Mouse (Mus musculus) kidney, embryonic 14.5 days (tissue): Measurements from ENCODE around the gene Zdhhc14. TPM values are rescaled to one million over a fixed set of nuclear protein-coding genes. Genes with fewer than 3 reads are reported as not detected.

Experiments used
- ATAC-seq: fragments of 200-750 bp; cut with Nextera tagmentation; 2 replicates; pipeline ENCODE4 v1.8.0; 2017; ENCODE audit warnings: moderate number of reproducible peaks, mild to moderate bottlenecking, moderate TSS enrichment, moderate library complexity; ENCODE audit not compliant: low FRiP score, low TSS enrichment
- H3K27ac ChIP-seq: fragments of 300-500 bp; sonication (generic); 2 replicates; pipeline ENCODE4 v1.5.1; 2014; ENCODE audit warnings: low read depth, mild to moderate bottlenecking, low read length, moderate library complexity, mixed read lengths
- H3K27me3 ChIP-seq: fragments of 300-500 bp; sonication (generic); 2 replicates; pipeline ENCODE4 v1.6.1; 2014; ENCODE audit warnings: mild to moderate bottlenecking, low read length; ENCODE audit not compliant: control insufficient read depth, insufficient read depth
- H3K36me3 ChIP-seq: fragments of 300-500 bp; sonication (generic); 2 replicates; pipeline ENCODE4 v1.6.1; 2014; ENCODE audit warnings: low read length, mixed read lengths; ENCODE audit not compliant: control insufficient read depth, insufficient read depth
- H3K4me1 ChIP-seq: fragments of 300-500 bp; sonication (generic); 2 replicates; pipeline ENCODE4 v1.6.1; 2014; ENCODE audit warnings: low read length, mixed read lengths; ENCODE audit not compliant: control insufficient read depth, insufficient read depth
- H3K4me2 ChIP-seq: fragments of 300-500 bp; sonication (generic); replicated peaks from 2 replicates; pipeline ENCODE4 v1.6.1; 2014; ENCODE audit warnings: low read depth, mild to moderate bottlenecking, low read length
- H3K4me3 ChIP-seq: fragments of 300-500 bp; sonication (generic); 2 replicates; pipeline ENCODE4 v1.5.1; 2014; ENCODE audit warnings: mild to moderate bottlenecking, low read length
- H3K9ac ChIP-seq: fragments of 300-500 bp; sonication (generic); 2 replicates; pipeline ENCODE4 v1.6.1; 2014; ENCODE audit warnings: low read depth, mild to moderate bottlenecking, low read length, moderate library complexity
- H3K9me3 ChIP-seq: fragments of 300-500 bp; sonication (generic); 2 replicates; pipeline ENCODE4 v1.6.1; 2016; ENCODE audit warnings: low read length; ENCODE audit not compliant: control insufficient read depth
- WGBS: fragments of 180-500 bp; shearing (Covaris S2); extraction: QIAGEN DNeasy Blood & Tissue Kit; methylation state at CpG from one replicate; pipeline ENCODE4 v1.1.7; 2014; 5-methylcytosine and 5-hydroxymethylcytosine counted together
- polyA plus RNA-seq: library from polyadenylated mRNA; unstranded; fragments of >200 nt; fragmentation: Nextera tagmentation; extraction: Ambion mirVana; gene quantifications from 2 replicates; pipeline ENCODE4 v1.2.1, GENCODE M21; 2014

Zdhhc14 gene
- polyA plus RNA-seq, 1 experiment from 2014 or later = 2.7 TPM

DNA sequence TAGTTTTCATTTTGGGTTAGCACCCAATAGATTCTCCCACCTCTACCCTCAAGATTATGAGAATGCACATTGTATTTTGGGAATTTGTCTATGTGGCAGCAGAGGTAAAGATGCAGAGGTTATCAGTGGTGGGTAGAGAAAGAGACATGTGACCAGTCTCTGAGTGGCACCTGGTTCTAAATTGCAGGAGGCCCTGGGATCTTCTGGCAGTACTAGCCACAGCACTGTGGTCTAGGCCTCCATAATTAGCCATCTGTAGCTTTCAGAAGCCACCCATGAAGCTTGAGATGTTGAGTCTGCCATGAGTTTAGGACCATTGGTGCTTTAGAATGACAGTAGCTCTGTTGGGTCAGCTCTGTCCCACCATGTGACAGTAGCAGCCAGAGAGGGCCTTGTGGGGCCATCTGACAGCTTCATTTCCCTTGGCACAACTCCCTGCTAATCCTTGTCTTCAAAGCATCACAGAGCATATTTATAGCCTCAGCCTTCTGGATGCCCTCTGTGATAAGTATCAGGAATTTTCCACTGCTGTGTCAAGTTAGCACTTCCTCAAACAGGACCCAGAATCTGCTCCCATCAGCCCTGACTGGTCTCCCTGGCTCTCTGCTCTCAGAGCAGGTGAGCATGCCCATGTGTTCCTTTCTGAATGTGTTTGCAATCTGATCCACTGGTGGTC, 80.5 kb downstream of the Zdhhc14 start:
- H3K4me2 ChIP-seq = no peak overlapping the region
- no peak overlapping the region for H3K4me3 ChIP-seq
- no peak overlapping the region for H3K9ac ChIP-seq
- no peaks in the 10 kb centered on the region for H3K27me3 ChIP-seq
- H3K9me3 ChIP-seq = no peaks in the 10 kb centered on the region
- H3K27ac ChIP-seq = no peak overlapping the region
- H3K36me3 ChIP-seq = no peaks in the 10 kb centered on the region
- no peaks in the 10 kb centered on the region for H3K4me1 ChIP-seq
- no peak for ATAC-seq

DNA sequence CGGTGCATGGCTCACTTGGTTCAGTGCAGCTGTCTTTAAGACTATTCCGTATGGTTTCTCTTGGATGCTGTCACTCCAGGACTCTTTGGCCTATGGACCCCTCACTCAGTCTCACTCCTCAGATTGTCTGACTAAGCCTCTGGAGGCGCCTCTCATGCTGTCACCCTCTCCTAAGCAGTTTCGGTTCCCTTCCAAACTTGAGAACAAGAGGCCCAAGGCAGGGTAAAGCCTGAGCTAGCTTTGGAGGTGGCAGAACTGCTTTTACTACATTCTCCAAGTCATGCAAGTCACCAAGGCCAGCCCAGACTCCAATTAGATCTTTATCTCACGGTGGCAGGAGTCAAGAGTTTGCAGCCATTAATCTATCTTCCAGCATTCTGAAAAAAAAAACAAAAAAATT, 82.3 kb downstream of the Zdhhc14 start:
- Histone ChIP-seq H3K27ac (no peak overlapping the region; the same call in 1 of the 2 replicates), H3K9ac (no peak overlapping the region), H3K4me3 (no peak overlapping the region), H3K4me2 (no peak overlapping the region), H3K36me3 (no peaks in the 10 kb centered on the region), H3K27me3 (no peaks in the 10 kb centered on the region), H3K9me3 (no peaks in the 10 kb centered on the region), H3K4me1 (no peaks in the 10 kb centered on the region)
- ATAC-seq = no peak
- 58% methylated on average over 5 of the region's 5 CpGs for WGBS

DNA sequence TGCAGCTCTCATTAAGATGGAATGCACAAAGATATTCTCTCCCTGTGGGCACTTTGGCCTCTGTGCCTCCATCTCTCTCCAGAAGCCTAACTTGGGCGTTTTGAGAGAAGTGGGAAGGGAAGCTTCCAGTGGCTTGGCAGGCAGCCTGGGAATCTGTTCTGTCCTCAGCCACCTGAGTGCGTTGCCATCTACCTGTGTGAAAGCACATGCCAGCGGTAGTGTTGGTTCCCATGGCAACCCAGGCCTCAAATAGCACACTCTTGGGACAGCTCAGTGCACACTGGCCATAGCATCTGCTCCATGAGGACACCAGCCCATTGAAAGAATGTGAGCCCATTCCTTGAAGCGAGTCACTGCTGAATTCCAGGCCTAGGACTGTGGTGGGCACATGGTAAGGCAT, 83.2 kb downstream of the Zdhhc14 start:
- H3K4me3 ChIP-seq = no peak overlapping the region
- no peak overlapping the region for H3K27ac ChIP-seq
- H3K9ac ChIP-seq = no peak overlapping the region
- 74% methylated on average over 4 of the region's 4 CpGs for WGBS
- ATAC-seq = no peak
- no peak overlapping the region for H3K4me2 ChIP-seq
- H3K27me3 ChIP-seq = no peaks in the 10 kb centered on the region
- no peaks in the 10 kb centered on the region for H3K36me3 ChIP-seq
- H3K4me1 ChIP-seq = no peaks in the 10 kb centered on the region
- no peaks in the 10 kb centered on the region for H3K9me3 ChIP-seq

DNA sequence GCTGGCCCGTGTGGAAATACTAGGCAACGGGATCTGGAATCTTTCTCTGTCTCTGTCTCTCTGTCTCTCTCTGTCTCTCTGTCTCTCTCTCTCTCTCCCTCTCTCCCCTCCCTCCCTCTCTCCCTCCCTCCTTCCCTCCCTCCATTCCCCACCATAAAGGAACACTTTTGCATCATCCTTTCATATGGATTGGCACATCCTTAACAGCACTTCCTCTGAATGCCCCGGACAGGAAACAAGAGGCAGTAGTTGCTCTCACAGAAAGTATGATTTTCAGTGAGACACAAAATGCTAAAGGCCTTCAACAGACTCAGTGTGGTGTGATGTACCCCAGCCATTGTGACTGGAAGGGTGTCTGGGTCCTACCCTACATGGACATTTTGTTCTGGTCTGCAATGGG, 89.9 kb downstream of the Zdhhc14 start:
- no peaks in the 10 kb centered on the region for H3K27me3 ChIP-seq
- H3K9ac ChIP-seq = no peak overlapping the region
- no peak overlapping the region for H3K27ac ChIP-seq
- no peaks in the 10 kb centered on the region for H3K9me3 ChIP-seq
- H3K4me1 ChIP-seq = no peaks in the 10 kb centered on the region
- ATAC-seq = no peak
- 90% methylated on average over 3 of the region's 3 CpGs for WGBS
- H3K36me3 ChIP-seq = no peaks in the 10 kb centered on the region
- H3K4me3 ChIP-seq = no peak overlapping the region
- no peak overlapping the region for H3K4me2 ChIP-seq

DNA sequence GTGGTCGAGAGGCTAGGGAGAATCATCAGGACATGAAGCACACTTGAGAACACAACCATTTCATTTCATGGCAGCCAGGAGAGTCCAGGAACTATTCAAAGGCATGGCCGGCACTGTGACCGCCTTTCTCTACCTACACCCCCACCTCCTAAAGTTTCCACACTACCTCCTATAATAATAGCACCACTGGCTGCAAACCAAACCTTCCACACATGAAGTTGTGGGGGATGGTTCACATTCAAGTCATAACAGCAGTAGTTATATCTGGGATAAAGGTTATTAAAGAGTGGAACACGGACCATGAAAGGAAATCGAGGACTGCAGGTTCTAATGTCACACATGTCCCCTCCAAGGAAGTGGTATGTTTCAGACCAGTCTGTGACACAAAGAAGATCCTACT, 90.6 kb downstream of the Zdhhc14 start:
- no peaks in the 10 kb centered on the region for H3K27me3 ChIP-seq
- no peak overlapping the region for H3K9ac ChIP-seq
- H3K9me3 ChIP-seq = no peaks in the 10 kb centered on the region

DNA sequence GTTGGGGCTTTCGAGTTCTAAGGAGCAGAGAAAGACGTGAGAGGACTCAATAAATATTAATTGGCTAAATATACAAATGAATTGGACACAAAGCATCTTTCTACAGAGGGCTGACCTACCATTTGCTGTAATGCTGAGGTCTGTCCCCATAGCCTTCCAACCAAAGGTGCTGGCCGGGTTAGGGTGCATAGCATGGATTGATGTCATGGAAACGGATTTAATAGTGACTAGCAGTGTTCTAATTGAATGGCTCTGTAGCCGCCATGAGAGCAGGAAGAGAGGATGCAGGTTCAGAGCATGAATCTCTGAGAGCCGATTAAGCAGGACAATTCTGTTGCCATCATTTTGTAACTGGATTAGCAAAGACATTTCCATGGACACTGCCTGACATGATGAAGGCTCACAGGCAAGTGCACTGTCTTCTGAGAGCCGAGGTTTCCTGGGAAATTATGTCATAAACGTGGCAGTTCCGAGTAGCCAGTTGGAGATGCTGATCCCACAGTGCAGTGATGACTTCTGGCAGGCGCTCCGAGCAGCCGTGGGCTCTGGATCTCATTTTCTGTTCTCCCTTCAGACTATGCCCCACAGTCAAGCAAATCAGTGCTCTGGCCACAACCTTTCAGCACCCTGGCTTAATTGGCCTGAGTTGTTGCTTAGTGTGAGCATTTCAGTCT, 91.3 kb downstream of the Zdhhc14 start:
- 73% methylated on average over 12 of the region's 12 CpGs for WGBS
- Histone ChIP-seq H3K4me1 (no peaks in the 10 kb centered on the region), H3K4me3 (no peak overlapping the region), H3K27me3 (no peaks in the 10 kb centered on the region), H3K4me2 (no peak overlapping the region), H3K36me3 (no peaks in the 10 kb centered on the region), H3K9me3 (no peaks in the 10 kb centered on the region), H3K27ac (no peak overlapping the region), H3K9ac (no peak overlapping the region)
- ATAC-seq = no peak

More for the DNA sequence above, 90.6 kb downstream of the Zdhhc14 start:
- no peak overlapping the region for H3K4me3 ChIP-seq
- H3K4me2 ChIP-seq = no peak overlapping the region
- H3K36me3 ChIP-seq = no peaks in the 10 kb centered on the region
- H3K27ac ChIP-seq = no peak overlapping the region
- H3K4me1 ChIP-seq = no peaks in the 10 kb centered on the region
- 86% methylated on average over 5 of the region's 5 CpGs for WGBS
- ATAC-seq = no peak

DNA sequence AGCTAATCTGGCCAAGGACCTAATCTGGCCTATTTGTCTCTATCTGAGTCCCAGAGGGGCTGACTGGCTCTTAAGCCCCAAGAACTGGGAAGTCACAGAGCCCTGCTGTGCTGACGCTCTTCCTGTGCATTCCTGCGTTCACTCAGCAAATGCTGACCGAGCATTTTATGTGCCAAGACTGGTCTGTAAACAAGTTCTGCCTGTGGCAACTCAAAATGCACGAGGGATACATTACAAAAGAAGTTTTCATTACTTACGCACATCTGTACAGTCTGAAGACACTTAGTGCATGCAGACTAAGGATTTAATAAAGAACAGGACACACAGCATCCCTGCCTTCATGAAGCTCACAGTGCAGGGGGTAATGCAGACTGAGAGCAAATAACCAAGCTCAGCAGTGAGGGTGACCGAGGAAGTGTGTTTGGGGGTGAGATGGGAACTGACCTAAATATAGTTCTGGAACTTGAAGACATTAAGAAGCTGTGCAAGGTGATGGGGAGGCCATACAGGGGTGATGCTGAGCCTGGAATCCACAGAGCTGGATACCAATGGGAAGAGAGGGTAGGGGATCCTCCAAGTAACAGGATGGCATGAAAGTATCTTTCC, 99.3 kb downstream of the Zdhhc14 start:
- ATAC-seq = no peak
- H3K9me3 ChIP-seq = no peaks in the 10 kb centered on the region
- no peak overlapping the region for H3K9ac ChIP-seq
- no peaks in the 10 kb centered on the region for H3K27me3 ChIP-seq
- no peaks in the 10 kb centered on the region for H3K36me3 ChIP-seq
- H3K4me3 ChIP-seq = no peak overlapping the region
- H3K4me2 ChIP-seq = no peak overlapping the region
- no peak overlapping the region for H3K27ac ChIP-seq
- H3K4me1 ChIP-seq = no peaks in the 10 kb centered on the region; the same call in 1 of the 2 replicates
- 58% methylated on average over 6 of the region's 6 CpGs for WGBS

DNA sequence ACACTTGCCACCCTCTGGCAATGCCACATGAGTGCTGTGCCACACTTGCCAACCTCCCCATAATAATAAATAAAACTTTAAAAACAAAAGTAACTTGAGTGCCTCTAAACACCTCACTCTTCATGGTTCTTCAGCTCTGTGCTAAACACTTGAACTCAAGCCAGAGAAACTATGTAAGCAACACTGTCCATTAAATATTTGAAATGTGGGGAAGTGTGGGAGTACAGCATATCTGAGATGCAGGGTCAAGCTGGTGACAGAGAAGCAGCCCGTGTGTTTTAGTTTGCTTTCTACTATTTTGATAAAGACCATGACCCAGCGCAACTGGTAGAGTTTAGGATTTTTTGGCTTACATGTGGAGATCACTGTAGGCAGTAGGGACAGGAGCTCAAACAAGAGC, 100.7 kb downstream of the Zdhhc14 start:
- Histone ChIP-seq H3K9ac (no peak overlapping the region), H3K4me1 (no peaks in the 10 kb centered on the region; the same call in 1 of the 2 replicates), H3K4me2 (no peak overlapping the region), H3K36me3 (no peaks in the 10 kb centered on the region), H3K4me3 (no peak overlapping the region), H3K27me3 (no peaks in the 10 kb centered on the region), H3K27ac (no peak overlapping the region), H3K9me3 (no peaks in the 10 kb centered on the region)
- ATAC-seq = no peak
- 34% methylated on average over 2 of the region's 2 CpGs for WGBS

DNA sequence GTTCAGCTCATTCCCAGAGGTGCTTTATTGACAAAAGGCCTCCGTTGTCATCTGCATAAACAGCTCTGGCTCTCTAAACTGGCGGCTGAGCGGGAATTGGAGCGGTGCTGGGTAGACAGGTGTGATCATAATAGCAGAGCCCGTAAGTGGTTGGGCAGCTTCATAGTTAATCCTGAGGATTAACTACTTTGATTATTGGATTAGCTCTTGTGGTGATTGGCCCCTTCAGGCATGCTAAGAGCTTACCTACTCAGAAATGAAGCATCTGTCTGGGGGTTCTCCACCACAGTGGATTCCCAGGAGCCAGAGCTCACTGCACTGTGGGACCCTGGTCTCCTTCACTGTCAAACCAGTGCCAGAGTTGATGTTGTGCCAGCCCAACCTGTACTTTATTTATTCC, 102.7 kb downstream of the Zdhhc14 start:
- no peak overlapping the region for H3K4me2 ChIP-seq
- no peak overlapping the region for H3K9ac ChIP-seq
- H3K9me3 ChIP-seq = no peaks in the 10 kb centered on the region
- H3K4me3 ChIP-seq = no peak overlapping the region
- H3K4me1 ChIP-seq = no peaks in the 10 kb centered on the region; the same call in 1 of the 2 replicates
- no peak overlapping the region for H3K27ac ChIP-seq
- 80% methylated on average over 5 of the region's 5 CpGs for WGBS
- no peak for ATAC-seq
- no peaks in the 10 kb centered on the region for H3K27me3 ChIP-seq
- no peaks in the 10 kb centered on the region for H3K36me3 ChIP-seq
